Comparison of ENCODE assay signal across 12 mouse cellular contexts in genomic region chrX:142369935-142370334, GRCm38 (mm10). TPM values are rescaled to one million over a fixed set of nuclear protein-coding genes. Genes with fewer than 3 reads are reported as not detected.
DNase-seq lines count a peak whose midpoint lies in the region; ATAC-seq lines count a peak whose summit lies in the region.
"Had no signal": no experiment of that assay in that cellular context is flagged by ENCODE, and none has a peak within 500 bp of the region (broad histone marks: within the 10 kb centered on the region; RNA-seq: fewer than 3 reads in every experiment).

No protein-coding gene starts in this region.

- WGBS in heart, embryonic 12.5 days: 48% methylated on average over 7 of the region's 7 CpGs
- 69% methylated on average over 7 of the region's 7 CpGs for WGBS in neural tube, embryonic 15.5 days
- 42% methylated on average over 7 of the region's 7 CpGs for WGBS in intestine, embryonic 16.5 days

- H3K4me2 ChIP-seq in heart, embryonic 12.5 days: no peak overlapping the region
- H3K4me2 ChIP-seq in neural tube, embryonic 15.5 days: no peak overlapping the region
- no peak overlapping the region for H3K4me2 ChIP-seq in intestine, embryonic 16.5 days (ENCODE audit: low read depth, low read length)
- H3K4me2 ChIP-seq: limb, embryonic 15.5 days; neural tube, embryonic 13.5 days had no signal

- no peaks in the 10 kb centered on the region for H3K9me3 ChIP-seq in heart, embryonic 12.5 days (replicated peaks)
- no peaks in the 10 kb centered on the region for H3K9me3 ChIP-seq in neural tube, embryonic 15.5 days (replicated peaks)
- no peaks in the 10 kb centered on the region for H3K9me3 ChIP-seq in intestine, embryonic 16.5 days (ENCODE audit: control insufficient read depth, low read length)
- H3K9me3 ChIP-seq: limb, embryonic 15.5 days; neural tube, embryonic 13.5 days had no signal

- no peak overlapping the region for H3K27ac ChIP-seq in heart, embryonic 12.5 days (ENCODE audit: poor library complexity, severe bottlenecking)
- H3K27ac ChIP-seq in neural tube, embryonic 15.5 days (replicated peaks): no peak overlapping the region
- no peak overlapping the region for H3K27ac ChIP-seq in intestine, embryonic 16.5 days (ENCODE audit: low read length)
- H3K27ac ChIP-seq: limb, embryonic 15.5 days; neural tube, embryonic 13.5 days had no signal

- no peak overlapping the region for H3K4me3 ChIP-seq in heart, embryonic 12.5 days
- H3K4me3 ChIP-seq in neural tube, embryonic 15.5 days (replicated peaks): no peak overlapping the region
- H3K4me3 ChIP-seq in intestine, embryonic 16.5 days (ENCODE audit: low read length): no peak overlapping the region
- H3K4me3 ChIP-seq: limb, embryonic 15.5 days; neural tube, embryonic 13.5 days had no signal

- H3K4me1 ChIP-seq in heart, embryonic 12.5 days (replicated peaks): no peaks in the 10 kb centered on the region
- no peaks in the 10 kb centered on the region for H3K4me1 ChIP-seq in neural tube, embryonic 15.5 days
- H3K4me1 ChIP-seq in intestine, embryonic 16.5 days (ENCODE audit: control insufficient read depth, insufficient read depth, low read length): no peaks in the 10 kb centered on the region
- H3K4me1 ChIP-seq: limb, embryonic 15.5 days; neural tube, embryonic 13.5 days had no signal

- H3K9ac ChIP-seq in heart, embryonic 12.5 days: no peak overlapping the region
- H3K9ac ChIP-seq in neural tube, embryonic 15.5 days (replicated peaks): no peak overlapping the region
- H3K9ac ChIP-seq in intestine, embryonic 16.5 days (ENCODE audit: low read depth, low read length): no peak overlapping the region
- H3K9ac ChIP-seq: limb, embryonic 15.5 days; neural tube, embryonic 13.5 days had no signal

- peak; percentile 15 for DNase-seq in heart, adult 8-10 months (ENCODE audit: low spot score)
- DNase-seq in layer of hippocampus, postnatal 25 days (ENCODE audit: extremely low spot score in 1 of 2, low spot score in 1 of 2): no peak
- DNase-seq: gastrocnemius, postnatal 36 days had no signal

- H3K27me3 ChIP-seq in heart, embryonic 12.5 days (replicated peaks): no peaks in the 10 kb centered on the region
- no peaks in the 10 kb centered on the region for H3K27me3 ChIP-seq in neural tube, embryonic 15.5 days (replicated peaks)
- no peaks in the 10 kb centered on the region for H3K27me3 ChIP-seq in intestine, embryonic 16.5 days (replicated peaks; ENCODE audit: control insufficient read depth, insufficient read depth, low read length)
- H3K27me3 ChIP-seq: limb, embryonic 15.5 days; neural tube, embryonic 13.5 days had no signal

- no peaks in the 10 kb centered on the region for H3K36me3 ChIP-seq in heart, embryonic 12.5 days
- no peaks in the 10 kb centered on the region for H3K36me3 ChIP-seq in neural tube, embryonic 15.5 days
- no peaks in the 10 kb centered on the region for H3K36me3 ChIP-seq in intestine, embryonic 16.5 days (ENCODE audit: control insufficient read depth, insufficient read depth, low read length)
- H3K36me3 ChIP-seq: limb, embryonic 15.5 days; neural tube, embryonic 13.5 days had no signal

- no peak for ATAC-seq in heart, embryonic 12.5 days (ENCODE audit: insufficient number of reproducible peaks, low FRiP score)
- peak; percentile 84 for ATAC-seq in CD4-positive, CD25-positive, alpha-beta regulatory T cell, adult 4 months
- ATAC-seq in inflammation-experienced regulatory T-cells, adult 6 months: peak; percentile 86
- peak; percentile 99 for ATAC-seq in megakaryocyte, adult 5-6 weeks (ENCODE audit: poor library complexity, severe bottlenecking)
- ATAC-seq in neural tube, embryonic 15.5 days (ENCODE audit: low FRiP score): no peak
- no peak for ATAC-seq in intestine, embryonic 16.5 days
- ATAC-seq: intestine, postnatal 0 days had no signal

RNA-seq across cellular contexts. Expression of gene Acsl4, which starts 20.4 kb away (rescaled TPM):
- total RNA-seq in heart, adult 8-10 months (2022): 10 to 100 TPM in 1 of 4 experiments, 1 to 10 TPM in 3; 8.2 to 10.6 (median 8.9) TPM
- polyA plus RNA-seq in heart, embryonic 12.5 days (2016; fragmentation: Nextera tagmentation; extraction: Ambion mirVana): 22.5 and 23.0 TPM in 2 replicates
- 10 to 100 TPM; 36.7 to 38.0 TPM for polyA plus RNA-seq in CD4-positive, CD25-positive, alpha-beta regulatory T cell, adult 4 months (2017; shearing (Covaris generic))
- 10 to 100 TPM; 44.3 to 52.9 (median 45.9) TPM for polyA plus RNA-seq in inflammation-experienced regulatory T-cells, adult 6 months (2017; shearing (Covaris generic))
- total RNA-seq in megakaryocyte, adult 5-6 weeks (2015): 31.9 and 32.0 TPM in 2 replicates
- 29.6 and 33.1 TPM in 2 replicates for total RNA-seq in megakaryocyte, adult 5-6 weeks (2017)
- polyA plus RNA-seq in neural tube, embryonic 15.5 days (2015; fragmentation: Nextera tagmentation; extraction: Ambion mirVana): 25.7 and 28.5 TPM in 2 replicates
- polyA plus RNA-seq in intestine, embryonic 16.5 days (2015; fragmentation: Nextera tagmentation; extraction: Ambion mirVana): 10.0 and 10.1 TPM in 2 replicates
- 10 to 100 TPM; 65.5 to 69.0 TPM for total RNA-seq in layer of hippocampus, postnatal 25 days (2021)

Comparison
In these comparisons a context has a peak if more than half of its experiments do, and no peak if none do; other contexts are left out.
1. ATAC-seq: peak in CD4-positive, CD25-positive, alpha-beta regulatory T cell, adult 4 months (single experiment), inflammation-experienced regulatory T-cells, adult 6 months (single experiment) and megakaryocyte, adult 5-6 weeks (single experiment); none in heart, embryonic 12.5 days (single experiment), neural tube, embryonic 15.5 days (single experiment) and intestine, embryonic 16.5 days (single experiment).